In genomic region chr2:120976990-120977925, GRCm38 (mm10) we compare ENCODE assay signal across 8 mouse cellular contexts. TPM values are rescaled to one million over a fixed set of nuclear protein-coding genes. Genes with fewer than 3 reads are reported as not detected.
A peak's percentile ranks its signal among the peaks of the same experiment; 100 is the strongest.
DNase-seq lines count a peak whose midpoint lies in the region; ATAC-seq and TF ChIP-seq lines count a peak whose summit lies in the region.

TSS of gene Tmem62 (plus strand) at chr2:120977017.

- peak within 1 kb of the TSS; percentile 54 for H3K4me3 ChIP-seq in embryonic facial prominence, embryonic 11.5 days (ENCODE audit: low read depth, low read length)
- peak within 1 kb of the TSS; percentile 85 for H3K4me3 ChIP-seq in intestine, postnatal 0 days (ENCODE audit: low read depth, low read length)
- peak within 1 kb of the TSS; percentile 69 for H3K4me3 ChIP-seq in limb, embryonic 11.5 days (ENCODE audit: low read depth, low read length)
- H3K4me3 ChIP-seq in midbrain, embryonic 12.5 days: peak within 1 kb of the TSS; percentile 77

- H3K27me3 ChIP-seq in embryonic facial prominence, embryonic 11.5 days (ENCODE audit: control insufficient read depth, insufficient read depth, low read length): no peaks in the 10 kb centered on the region
- no peaks in the 10 kb centered on the region for H3K27me3 ChIP-seq in intestine, postnatal 0 days (replicated peaks; ENCODE audit: control insufficient read depth, insufficient read depth, low read length)
- 0 out of 2 replicates have a peak, but pooled peaks cover 3% of the 10 kb centered on the region for H3K27me3 ChIP-seq in limb, embryonic 11.5 days (ENCODE audit: control insufficient read depth, insufficient read depth, low read length)
- peaks cover 11% of the 10 kb centered on the region; the same call in 1 of the 2 replicates for H3K27me3 ChIP-seq in midbrain, embryonic 12.5 days

- H3K9ac ChIP-seq in embryonic facial prominence, embryonic 11.5 days (replicated peaks; ENCODE audit: low read length): peak within 1 kb of the TSS; percentile 83
- H3K9ac ChIP-seq in intestine, postnatal 0 days (ENCODE audit: low read depth, low read length): peak within 1 kb of the TSS; percentile 92
- peak within 1 kb of the TSS; percentile 77 for H3K9ac ChIP-seq in limb, embryonic 11.5 days (ENCODE audit: low read length)
- H3K9ac ChIP-seq in midbrain, embryonic 12.5 days (replicated peaks): peak within 1 kb of the TSS; percentile 86

- peak; percentile 67; the same call in 1 of the 2 replicates for ATAC-seq in embryonic facial prominence, embryonic 11.5 days (replicated peaks; ENCODE audit: insufficient number of reproducible peaks, low FRiP score, low TSS enrichment, low read depth)
- peak; percentile 76 for ATAC-seq in granulocyte monocyte progenitor cell, adult 5-6 weeks (replicated peaks; ENCODE audit: poor library complexity, severe bottlenecking)
- ATAC-seq in intestine, postnatal 0 days: peak; percentile 78
- ATAC-seq in limb, embryonic 11.5 days (ENCODE audit: insufficient number of reproducible peaks, low FRiP score, low TSS enrichment, low read depth): peak; percentile 78; the same call in 1 of the 2 replicates
- ATAC-seq in midbrain, embryonic 12.5 days (ENCODE audit: low FRiP score, low read depth): peak; percentile 84

- H3K9me3 ChIP-seq in embryonic facial prominence, embryonic 11.5 days (replicated peaks; ENCODE audit: control insufficient read depth, low read length): no peaks in the 10 kb centered on the region
- no peaks in the 10 kb centered on the region for H3K9me3 ChIP-seq in intestine, postnatal 0 days (ENCODE audit: control insufficient read depth)
- no peaks in the 10 kb centered on the region for H3K9me3 ChIP-seq in limb, embryonic 11.5 days (ENCODE audit: control insufficient read depth, low read length)
- H3K9me3 ChIP-seq in midbrain, embryonic 12.5 days: no peaks in the 10 kb centered on the region

- under 1% methylated on average over 70 of the region's 71 CpGs for WGBS in embryonic facial prominence, embryonic 11.5 days
- 2% methylated on average over 67 of the region's 71 CpGs for WGBS in intestine, postnatal 0 days
- WGBS in limb, embryonic 11.5 days: under 1% methylated on average over 69 of the region's 71 CpGs
- under 1% methylated on average over 66 of the region's 71 CpGs for WGBS in midbrain, embryonic 12.5 days

- peak; percentile 69 for TF ChIP-seq CTCF in intestine, postnatal 0 days (IDR thresholded peaks at IDR 0.05; ENCODE audit: low read depth)

- H3K4me2 ChIP-seq in embryonic facial prominence, embryonic 11.5 days (ENCODE audit: low read depth, low read length): peak within 1 kb of the TSS; percentile 97
- peak within 1 kb of the TSS; percentile 94 for H3K4me2 ChIP-seq in intestine, postnatal 0 days (replicated peaks; ENCODE audit: low read depth)
- H3K4me2 ChIP-seq in limb, embryonic 11.5 days (ENCODE audit: low read depth, severe bottlenecking): peak within 1 kb of the TSS; percentile 99
- peak within 1 kb of the TSS; percentile 87 for H3K4me2 ChIP-seq in midbrain, embryonic 12.5 days (replicated peaks)

- no peaks in the 10 kb centered on the region for H3K36me3 ChIP-seq in embryonic facial prominence, embryonic 11.5 days (replicated peaks; ENCODE audit: control insufficient read depth, insufficient read depth, low read depth, low read length)
- no peaks in the 10 kb centered on the region for H3K36me3 ChIP-seq in intestine, postnatal 0 days (ENCODE audit: control insufficient read depth, insufficient read depth)
- no peaks in the 10 kb centered on the region for H3K36me3 ChIP-seq in limb, embryonic 11.5 days (ENCODE audit: control insufficient read depth, insufficient read depth, low read length)
- no peaks in the 10 kb centered on the region for H3K36me3 ChIP-seq in midbrain, embryonic 12.5 days

- peak; percentile 61 for DNase-seq in 3T3-L1 (ENCODE audit: low read depth, low spot score)
- DNase-seq in adrenal gland, postnatal 14 days: peak; percentile 83
- peak; percentile 51 for DNase-seq in embryonic facial prominence, embryonic 11.5 days (ENCODE audit: low spot score)
- DNase-seq in limb, embryonic 11.5 days (ENCODE audit: low spot score): peak; percentile 60
- DNase-seq in spleen, adult 12 weeks (ENCODE audit: low spot score): peak; percentile 74

- H3K4me1 ChIP-seq in embryonic facial prominence, embryonic 11.5 days (ENCODE audit: control insufficient read depth, insufficient read depth, low read length): no peaks in the 10 kb centered on the region
- H3K4me1 ChIP-seq in intestine, postnatal 0 days (replicated peaks; ENCODE audit: control insufficient read depth, insufficient read depth, low read length): no peaks in the 10 kb centered on the region
- no peaks in the 10 kb centered on the region for H3K4me1 ChIP-seq in limb, embryonic 11.5 days (ENCODE audit: control insufficient read depth, insufficient read depth, low read length)
- H3K4me1 ChIP-seq in midbrain, embryonic 12.5 days: 0 out of 2 replicates have a peak, but pooled peaks cover 7% of the 10 kb centered on the region

- peak within 1 kb of the TSS; percentile 16; the same call in 1 of the 2 replicates for H3K27ac ChIP-seq in embryonic facial prominence, embryonic 11.5 days (replicated peaks; ENCODE audit: low read depth, low read length)
- peak within 1 kb of the TSS; percentile 96 for H3K27ac ChIP-seq in intestine, postnatal 0 days (ENCODE audit: low read depth, low read length)
- no peak within 1 kb of the TSS for H3K27ac ChIP-seq in limb, embryonic 11.5 days (replicated peaks; ENCODE audit: low read depth, low read length)
- peak within 1 kb of the TSS; percentile 82 for H3K27ac ChIP-seq in midbrain, embryonic 12.5 days (replicated peaks)

RNA-seq across cellular contexts. Expression of gene Tmem62, which starts in this region (rescaled TPM):
- 8.1 and 11.2 TPM in 2 replicates for total RNA-seq in adrenal gland, postnatal 14 days (2021)
- polyA plus RNA-seq in embryonic facial prominence, embryonic 11.5 days (2014; fragmentation: Nextera tagmentation; extraction: Ambion mirVana): 2.1 and 2.8 TPM in 2 replicates
- total RNA-seq in granulocyte monocyte progenitor cell, adult 5-6 weeks (2014; fragmentation: Nextera tagmentation): 5.1 and 6.5 TPM in 2 replicates
- 11.0 and 18.7 TPM in 2 replicates for total RNA-seq in granulocyte monocyte progenitor cell, adult 5-6 weeks (2017)
- 13.7 and 14.8 TPM in 2 replicates for polyA plus RNA-seq in intestine, postnatal 0 days (2015; fragmentation: Nextera tagmentation; extraction: Ambion mirVana)
- polyA plus RNA-seq in limb, embryonic 11.5 days (2014; fragmentation: Nextera tagmentation; extraction: Ambion mirVana): 0.93 and 1.9 TPM in 2 replicates
- polyA plus RNA-seq in midbrain, embryonic 12.5 days (2016; fragmentation: Nextera tagmentation; extraction: Ambion mirVana): 5.7 and 6.2 TPM in 2 replicates
